Mouse (Mus musculus) heart, postnatal 0 days (tissue): ENCODE results near the gene Srsf4.

ENCODE experiments used
- CTCF ChIP-seq: IDR thresholded peaks from 2 replicates; pipeline ENCODE4 v1.5.1; 2016; ENCODE audit warnings: antibody characterized with exemption, control low read depth, low read depth
- EP300 ChIP-seq: IDR thresholded peaks from 2 replicates; pipeline ENCODE4 v1.6.1; 2016; ENCODE audit warnings: antibody characterized with exemption, low read depth

GRCm38 (mm10) chr4:131829123-131829522 lies 44.3 kb upstream of the Srsf4 start:
- TF ChIP-seq CTCF (no peak), EP300 (no peak)
